Mouse (Mus musculus) c-Kit-positive CD71-negative TER-119-negative erythroid progenitor cells, embryonic 14.5 days (primary cell): Measurements from ENCODE around the gene Vezf1.

Experiments
- DNase-seq: peaks from one replicate; pipeline ENCODE4 v3.0.0-alpha.2; 2013; ENCODE audit warnings: low read depth

The Vezf1 gene

DNA sequence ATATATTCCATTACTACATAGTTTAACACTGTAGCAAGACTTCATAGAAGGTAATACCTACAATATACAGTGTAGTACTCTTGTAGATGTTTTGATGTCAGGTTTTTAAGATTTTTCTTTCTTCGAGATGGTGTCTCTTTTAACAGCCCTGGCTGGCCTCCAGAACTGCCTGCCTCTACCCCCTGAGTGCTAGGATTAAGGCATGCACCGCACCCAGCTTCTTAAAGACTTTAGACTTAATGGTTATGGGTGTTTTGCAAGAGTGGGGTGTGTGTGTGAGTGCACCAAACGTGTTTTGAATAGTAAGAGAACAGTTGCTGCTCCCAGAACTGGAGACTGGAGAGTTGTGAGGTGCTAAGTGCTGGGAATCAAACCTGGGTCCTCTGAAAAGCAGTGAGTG lies 14.3 kb upstream of the Vezf1 start:
- DNase-seq, result no peak

DNA sequence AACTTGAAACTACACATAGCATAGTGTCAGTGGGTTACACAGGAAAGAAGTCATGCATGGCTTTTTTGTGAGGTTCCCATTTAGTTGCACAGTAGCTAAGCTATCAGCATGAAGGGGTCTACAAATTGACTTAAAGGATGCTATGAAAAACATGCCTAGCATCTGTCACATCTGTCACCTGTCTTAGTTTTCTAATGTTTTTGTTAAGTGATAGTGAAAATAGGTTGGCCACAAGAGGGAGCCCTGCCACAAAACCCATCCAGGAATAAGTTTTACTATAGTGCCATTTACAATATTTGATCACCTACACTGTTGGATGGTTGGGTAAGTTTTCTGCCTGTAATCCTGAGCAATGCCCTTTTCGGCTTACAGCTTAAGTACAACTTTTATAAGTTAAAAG lies 13.5 kb upstream of the Vezf1 start:
- no peak for DNase-seq

DNA sequence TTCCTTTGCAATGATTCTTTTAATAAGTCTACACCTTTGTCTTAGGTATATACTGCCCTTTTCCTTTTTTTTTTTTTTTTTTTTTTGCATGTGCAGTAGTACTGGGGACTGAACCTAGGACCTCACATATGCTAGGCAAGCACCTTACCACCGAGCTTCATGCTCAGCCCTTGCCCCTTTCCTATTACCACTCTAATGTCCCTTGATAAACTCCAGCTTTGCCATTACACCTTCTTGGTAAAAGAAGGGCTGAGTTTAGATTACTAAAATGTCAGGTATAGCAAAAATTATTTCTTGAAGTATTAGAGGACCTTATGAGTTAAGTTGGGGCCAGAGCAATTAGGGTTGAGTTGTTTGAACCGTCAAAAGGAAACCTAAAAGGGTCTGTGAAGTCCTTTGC lies 12.3 kb upstream of the Vezf1 start:
- no peak for DNase-seq

DNA sequence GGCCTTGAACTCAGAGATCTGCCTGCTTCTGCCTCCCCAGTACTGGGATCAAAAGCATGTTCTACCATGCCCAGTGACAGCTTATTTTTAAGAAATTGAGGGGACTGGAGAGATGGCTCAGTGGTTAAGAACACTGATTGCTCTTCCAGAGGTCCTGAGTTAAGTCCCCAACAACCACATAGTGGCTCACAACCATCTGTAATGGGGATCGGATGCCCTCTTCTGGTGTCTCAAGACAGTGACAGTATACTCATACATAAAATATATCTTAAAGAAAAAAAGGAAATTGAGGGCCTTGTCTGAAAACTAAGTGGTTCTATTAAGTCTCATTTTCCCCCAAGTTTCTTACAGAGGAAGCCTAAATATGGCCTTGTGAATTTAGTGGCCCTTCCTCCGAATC lies 10.3 kb upstream of the Vezf1 start:
- DNase-seq, result no peak

- DNase-seq, result no peak
Measured at GRCm38 (mm10) chr11:88059141-88059540, 8.9 kb upstream of the Vezf1 start.

DNA sequence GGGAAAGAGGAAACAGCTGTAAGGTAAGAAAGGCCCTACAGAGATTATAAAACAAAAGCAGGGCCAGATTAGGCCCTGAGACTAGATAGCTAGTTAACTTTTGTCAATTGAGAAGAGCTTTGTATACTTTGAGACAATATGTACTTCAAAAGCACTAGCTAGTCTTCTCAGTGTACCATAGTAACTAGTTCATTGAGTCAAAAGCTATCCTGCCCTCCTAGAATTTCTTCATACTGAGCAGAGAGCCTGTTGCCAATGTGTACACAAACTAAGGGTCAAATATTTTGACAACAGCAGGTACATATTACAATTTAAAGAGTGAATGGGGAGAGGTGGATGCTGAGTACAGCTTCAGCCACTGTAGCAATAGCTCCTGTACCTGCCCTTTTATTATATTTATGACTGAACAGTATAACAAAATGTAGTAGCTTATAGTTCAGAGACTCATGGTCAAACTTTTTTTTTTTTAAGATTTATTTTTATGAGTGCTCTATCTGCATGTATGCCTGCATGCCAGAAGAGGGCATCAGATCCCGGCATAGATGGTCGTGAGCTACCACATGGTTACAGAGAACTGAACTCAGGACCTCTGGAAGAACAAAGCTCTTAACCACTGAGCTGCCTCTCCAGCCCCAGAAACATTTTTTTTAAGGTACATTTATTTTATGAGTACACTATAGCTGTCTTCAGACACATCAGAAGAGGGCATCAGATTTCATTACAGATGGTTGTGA lies 6.0 kb upstream of the Vezf1 start:
- DNase-seq, result no peak

DNA sequence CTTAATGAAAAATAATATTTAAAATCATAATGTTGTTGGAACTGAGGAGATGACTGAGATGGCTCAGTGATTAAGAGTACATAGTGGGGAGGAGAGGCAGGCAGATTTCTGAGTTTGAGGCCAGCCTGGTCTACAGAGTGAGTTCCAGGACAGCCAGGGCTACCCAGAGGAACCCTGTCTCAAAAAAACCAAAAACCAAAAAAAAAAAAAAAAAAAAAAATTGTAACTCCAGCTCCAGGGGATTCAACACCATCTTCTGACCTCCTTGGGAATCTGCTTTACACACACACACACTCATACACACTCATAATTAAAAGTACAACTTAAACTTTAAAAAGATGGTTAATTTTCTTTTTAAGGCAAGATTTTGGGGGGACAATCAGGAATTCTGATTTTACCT lies 2.3 kb upstream of the Vezf1 start:
- no peak for DNase-seq

DNA sequence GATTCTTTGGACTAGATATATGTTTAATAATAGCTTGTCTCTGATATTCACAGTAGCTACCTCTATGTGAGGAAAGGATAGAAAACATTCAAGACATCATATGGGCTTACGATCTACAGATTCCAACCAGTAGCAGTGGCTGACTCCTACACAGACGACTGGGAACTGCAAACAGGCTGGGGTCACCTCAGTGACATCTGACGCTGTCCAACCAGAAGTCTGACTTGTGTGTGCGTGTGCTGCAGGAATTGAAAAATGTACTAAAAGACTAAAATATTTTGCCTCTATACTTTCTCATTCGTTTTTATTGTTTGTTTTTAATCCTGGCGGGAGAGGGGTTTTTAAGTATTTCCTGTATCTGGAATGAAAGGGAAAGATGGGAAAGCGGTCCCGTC lies 891 bp upstream of the Vezf1 start:
- DNase-seq, result no peak

- no peak for DNase-seq
Measured at GRCm38 (mm10) chr11:88068411-88069245, 549 bp downstream of the Vezf1 start.

DNA sequence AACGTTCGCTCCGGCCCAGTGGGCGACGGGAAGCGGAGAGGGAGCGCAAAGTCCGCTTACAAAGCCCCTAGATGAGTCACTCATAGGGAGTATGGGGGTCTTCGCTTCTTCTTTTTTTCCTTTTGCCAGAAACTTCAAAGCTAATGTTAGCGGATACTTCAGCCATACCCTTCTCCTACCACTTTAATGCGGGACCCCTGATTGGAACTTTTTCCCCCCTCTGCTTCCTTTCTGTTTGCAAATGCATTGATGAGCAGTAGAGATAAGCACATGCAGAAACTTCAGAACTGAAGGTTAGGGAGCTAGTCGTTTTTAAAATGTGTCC lies 1.1 kb downstream of the Vezf1 start:
- DNase-seq, result no peak

DNA sequence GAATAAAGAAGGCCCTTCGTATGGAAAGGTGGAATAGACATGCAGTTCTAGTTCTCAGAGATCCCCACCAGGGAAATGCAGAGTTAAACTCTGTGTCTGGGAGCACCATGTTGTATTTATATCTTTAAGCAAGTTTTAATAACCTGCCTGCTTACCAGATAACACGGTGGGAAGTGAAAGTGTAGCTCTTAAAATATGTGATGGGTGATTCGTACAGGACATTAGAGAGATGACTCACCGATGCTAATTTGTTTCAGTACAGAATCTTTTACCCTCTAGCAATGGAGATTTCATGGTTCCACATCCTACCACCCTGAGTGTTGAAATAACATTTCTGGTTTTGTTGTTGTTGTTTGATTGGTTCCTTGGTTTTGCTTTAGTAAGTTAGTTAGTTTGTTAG lies 2.3 kb downstream of the Vezf1 start:
- no peak for DNase-seq

GRCm38 (mm10) chr11:88071113-88071512 lies 3.0 kb downstream of the Vezf1 start:
- DNase-seq, result no peak

DNA sequence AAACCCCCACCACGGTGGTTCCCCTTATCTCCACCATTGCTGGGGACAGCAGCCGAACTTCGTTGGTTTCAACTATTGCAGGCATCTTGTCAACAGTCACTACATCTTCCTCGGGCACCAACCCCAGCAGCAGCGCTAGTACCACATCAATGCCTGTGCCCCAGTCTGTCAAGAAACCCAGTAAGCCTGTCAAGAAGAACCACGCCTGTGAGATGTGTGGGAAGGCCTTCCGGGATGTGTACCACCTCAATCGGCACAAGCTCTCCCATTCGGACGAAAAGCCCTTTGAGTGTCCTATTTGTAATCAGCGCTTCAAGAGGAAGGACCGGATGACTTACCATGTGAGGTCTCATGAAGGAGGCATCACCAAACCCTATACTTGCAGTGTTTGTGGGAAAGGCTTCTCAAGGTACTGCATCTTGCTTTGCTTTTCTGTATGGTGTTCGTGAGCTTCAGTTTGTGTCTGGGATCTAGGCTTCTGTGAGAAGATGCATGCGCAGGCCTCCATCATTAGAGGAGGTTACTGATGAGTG lies 5.3 kb downstream of the Vezf1 start:
- no peak for DNase-seq

DNA sequence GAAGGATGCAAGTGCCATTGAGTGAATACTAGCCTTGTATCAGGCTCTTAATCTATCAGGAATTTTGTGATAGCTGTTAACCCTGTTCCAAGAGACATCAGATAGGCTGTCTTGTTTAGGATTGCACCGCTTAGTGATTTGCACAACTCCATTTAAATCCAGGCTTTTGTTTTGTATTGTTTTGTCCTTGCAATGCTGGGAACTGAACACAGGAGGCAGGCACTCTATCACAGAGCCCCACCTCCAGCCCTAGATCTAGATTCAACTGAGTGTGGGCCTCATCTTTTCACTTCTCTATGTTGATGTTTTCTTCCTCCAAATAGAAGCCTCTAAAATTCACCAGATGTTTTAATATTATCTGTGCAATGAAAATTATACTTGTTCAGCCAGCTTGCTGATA lies 7.6 kb downstream of the Vezf1 start:
- DNase-seq, result no peak

DNA sequence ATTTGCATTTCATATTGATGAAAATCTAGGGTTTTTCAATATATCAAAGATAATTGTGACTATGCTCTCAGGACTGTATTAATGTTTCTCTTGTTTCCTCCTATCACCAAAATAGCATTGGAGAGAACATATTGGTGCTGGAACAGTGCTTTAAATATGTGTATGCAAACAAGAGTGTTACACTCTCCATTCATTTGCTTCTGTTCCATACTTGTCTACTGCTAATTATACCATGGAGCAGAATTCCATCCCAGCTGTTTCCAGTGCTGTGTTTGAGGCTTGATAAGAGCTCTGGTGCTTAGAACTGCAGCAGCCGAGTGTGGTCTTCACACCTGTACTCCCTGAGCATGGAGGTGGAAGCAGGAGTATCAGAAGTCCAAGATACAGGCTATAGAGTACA lies 8.3 kb downstream of the Vezf1 start:
- DNase-seq, result no peak

DNA sequence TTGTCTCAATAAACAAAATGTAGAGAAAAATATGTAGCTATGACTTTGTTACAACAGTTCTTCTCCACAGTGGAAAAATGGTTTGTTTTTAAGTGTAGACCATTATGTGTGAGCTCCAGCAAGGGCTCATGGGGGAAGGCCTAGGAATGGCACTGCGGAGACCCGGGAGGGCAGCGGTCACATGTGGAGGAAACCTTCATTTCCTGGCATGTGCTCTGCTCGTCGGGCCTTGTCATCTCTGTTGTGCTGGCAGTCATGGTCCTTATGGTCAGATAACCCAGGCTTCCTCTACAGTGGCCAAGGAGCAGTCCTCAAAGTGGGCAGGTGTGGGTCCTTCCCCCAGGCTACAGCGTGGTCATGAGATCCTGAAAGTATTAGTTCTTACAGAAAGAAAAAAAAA lies 15.6 kb downstream of the Vezf1 start:
- no peak for DNase-seq

GRCm38 (mm10) chr11:88086737-88087627 lies 18.9 kb downstream of the Vezf1 start:
- peak; percentile 70 for DNase-seq

DNA sequence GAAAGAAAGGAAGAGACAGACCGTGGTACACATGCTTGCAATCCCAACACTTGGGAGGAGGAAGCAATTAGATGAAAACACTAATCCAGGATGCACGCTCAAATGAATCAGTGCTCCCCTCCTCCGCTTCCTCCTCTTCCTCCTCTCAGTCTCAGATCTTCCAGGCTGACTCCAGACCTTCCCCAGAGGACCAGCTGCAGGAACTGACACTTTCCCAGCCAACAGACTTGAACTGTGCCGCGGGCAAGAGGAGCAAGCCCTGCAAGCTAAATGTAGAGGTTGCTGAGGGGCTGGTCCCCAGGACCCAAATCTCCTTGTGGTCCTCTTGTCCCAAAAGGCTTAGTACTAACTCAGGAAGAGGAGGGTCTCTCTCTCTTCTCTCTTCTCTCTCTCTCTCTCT lies 21.1 kb downstream of the Vezf1 start:
- no peak for DNase-seq

DNA sequence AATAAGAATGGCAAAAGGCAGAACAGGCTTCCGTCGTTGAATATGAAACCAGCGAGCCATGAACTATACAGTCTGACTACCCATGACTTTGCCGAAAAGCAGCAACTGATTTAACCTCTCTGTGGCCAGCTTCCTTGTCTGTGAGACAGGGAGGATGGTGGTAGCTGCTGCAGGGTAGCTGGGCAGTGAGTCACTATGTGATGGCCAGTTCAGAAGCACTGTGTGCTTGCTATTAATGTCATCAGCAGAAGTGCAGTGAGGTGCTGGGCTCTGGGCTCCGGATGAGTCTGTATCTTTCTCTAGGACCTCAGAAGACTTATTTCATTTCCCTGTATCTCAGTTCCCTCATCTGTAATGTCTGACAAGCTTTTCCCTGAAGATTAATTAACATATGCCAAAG lies 22.2 kb downstream of the Vezf1 start:
- DNase-seq, result no peak

- DNase-seq, result no peak
Measured at GRCm38 (mm10) chr11:88091949-88092348, 23.9 kb downstream of the Vezf1 start.

DNA sequence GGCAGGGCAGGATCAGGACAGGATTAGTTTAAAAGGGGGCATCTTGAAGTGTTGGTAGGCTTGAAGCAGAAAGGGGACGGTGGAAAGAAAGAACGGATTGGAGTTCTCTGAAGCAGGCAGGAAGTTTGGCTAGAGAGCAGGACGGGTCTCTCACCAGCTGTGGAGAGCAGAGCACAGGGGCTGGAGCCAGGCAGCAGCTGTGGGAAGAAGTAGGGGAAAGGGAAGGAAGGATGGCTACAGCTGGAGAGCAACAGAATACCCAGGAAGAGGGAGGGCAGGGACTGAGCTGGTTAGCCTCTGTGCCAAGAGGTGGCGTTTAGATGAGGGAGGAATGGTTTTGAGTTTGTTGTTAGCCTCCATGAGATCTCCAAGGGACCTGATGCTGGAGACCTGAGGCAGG lies 29.1 kb downstream of the Vezf1 start:
- DNase-seq, result no peak

GRCm38 (mm10) chr11:88098021-88098729 lies 30.1 kb downstream of the Vezf1 start, which contains the start of gene Cuedc1:
TSS of gene Cuedc1 (plus strand) at chr11:88098058.
- no peak for DNase-seq
